Mouse (Mus musculus): ENCODE results near the gene Ythdf2. TPM values are rescaled to one million over a fixed set of nuclear protein-coding genes. Genes with fewer than 3 reads are reported as not detected.

Ythdf2 gene
- polyA plus RNA-seq, 2 experiments, result 32.3 to 109 TPM

- Histone ChIP-seq H3K9me3 (ENCODE audit: control insufficient read depth, low read length) (no peaks in the 10 kb centered on the region), H3K4me2 (replicated peaks; ENCODE audit: low read depth, low read length, severe bottlenecking) (no peak overlapping the region), H3K27me3 (ENCODE audit: control insufficient read depth, insufficient read depth, low read length) (no peaks in the 10 kb centered on the region), H3K9ac (ENCODE audit: low read depth, low read length, severe bottlenecking) (no peak overlapping the region), H3K4me1 (ENCODE audit: control insufficient read depth, insufficient read depth, low read length) (no peaks in the 10 kb centered on the region), H3K36me3 (ENCODE audit: control insufficient read depth, insufficient read depth, low read length) (no peaks in the 10 kb centered on the region), H3K27ac (replicated peaks; ENCODE audit: low read depth, low read length) (no peak overlapping the region), H3K4me3 (replicated peaks; ENCODE audit: low read length) (no peak overlapping the region)
- 73% methylated on average over 2 of the region's 2 CpGs for WGBS
- DNase-seq (ENCODE audit: low spot score), result no peak
- no peak for ATAC-seq (ENCODE audit: low FRiP score, low read depth)
- TF ChIP-seq POLR2A (IDR thresholded peaks at IDR 0.05; ENCODE audit: borderline replicate concordance, extremely low read depth, insufficient read depth, insufficient read length), result no peak
These were observed 5.7 kb upstream of the Ythdf2 start for GRCm38 (mm10) chr4:132217781-132218180.

- WGBS, result 81% methylated on average over 1 of the region's 1 CpGs
- DNase-seq (ENCODE audit: low spot score) (no peak), ATAC-seq (ENCODE audit: low FRiP score, low read depth) (no peak)
- no peaks in the 10 kb centered on the region for H3K36me3 ChIP-seq (ENCODE audit: control insufficient read depth, insufficient read depth, low read length)
- no peak overlapping the region for H3K4me3 ChIP-seq (replicated peaks; ENCODE audit: low read length)
- no peak overlapping the region for H3K9ac ChIP-seq (ENCODE audit: low read depth, low read length, severe bottlenecking)
- H3K4me1 ChIP-seq (ENCODE audit: control insufficient read depth, insufficient read depth, low read length), result 0 out of 2 replicates have a peak, but pooled peaks cover 4% of the 10 kb centered on the region
- no peak for TF ChIP-seq POLR2A (IDR thresholded peaks at IDR 0.05; ENCODE audit: borderline replicate concordance, extremely low read depth, insufficient read depth, insufficient read length)
- no peaks in the 10 kb centered on the region for H3K9me3 ChIP-seq (ENCODE audit: control insufficient read depth, low read length)
- H3K4me2 ChIP-seq (replicated peaks; ENCODE audit: low read depth, low read length, severe bottlenecking), result no peak overlapping the region
- H3K27ac ChIP-seq (replicated peaks; ENCODE audit: low read depth, low read length), result no peak overlapping the region
- no peaks in the 10 kb centered on the region for H3K27me3 ChIP-seq (ENCODE audit: control insufficient read depth, insufficient read depth, low read length)
These were observed 4.5 kb upstream of the Ythdf2 start for GRCm38 (mm10) chr4:132216602-132217001.

GRCm38 (mm10) chr4:132214847-132215246 lies 2.7 kb upstream of the Ythdf2 start:
- Histone ChIP-seq H3K4me3 (replicated peaks; ENCODE audit: low read length) (no peak overlapping the region), H3K9ac (ENCODE audit: low read depth, low read length, severe bottlenecking) (no peak overlapping the region), H3K9me3 (ENCODE audit: control insufficient read depth, low read length) (no peaks in the 10 kb centered on the region), H3K4me2 (replicated peaks; ENCODE audit: low read depth, low read length, severe bottlenecking) (no peak overlapping the region), H3K36me3 (ENCODE audit: control insufficient read depth, insufficient read depth, low read length) (peaks cover 7% of the 10 kb centered on the region), H3K27me3 (ENCODE audit: control insufficient read depth, insufficient read depth, low read length) (no peaks in the 10 kb centered on the region), H3K27ac (replicated peaks; ENCODE audit: low read depth, low read length) (no peak overlapping the region), H3K4me1 (ENCODE audit: control insufficient read depth, insufficient read depth, low read length) (peaks cover 11% of the 10 kb centered on the region)
- no peak for TF ChIP-seq POLR2A (IDR thresholded peaks at IDR 0.05; ENCODE audit: borderline replicate concordance, extremely low read depth, insufficient read depth, insufficient read length)
- WGBS, result 59% methylated on average over 4 of the region's 4 CpGs
- ATAC-seq (ENCODE audit: low FRiP score, low read depth) (no peak), DNase-seq (ENCODE audit: low spot score) (no peak)

DNA sequence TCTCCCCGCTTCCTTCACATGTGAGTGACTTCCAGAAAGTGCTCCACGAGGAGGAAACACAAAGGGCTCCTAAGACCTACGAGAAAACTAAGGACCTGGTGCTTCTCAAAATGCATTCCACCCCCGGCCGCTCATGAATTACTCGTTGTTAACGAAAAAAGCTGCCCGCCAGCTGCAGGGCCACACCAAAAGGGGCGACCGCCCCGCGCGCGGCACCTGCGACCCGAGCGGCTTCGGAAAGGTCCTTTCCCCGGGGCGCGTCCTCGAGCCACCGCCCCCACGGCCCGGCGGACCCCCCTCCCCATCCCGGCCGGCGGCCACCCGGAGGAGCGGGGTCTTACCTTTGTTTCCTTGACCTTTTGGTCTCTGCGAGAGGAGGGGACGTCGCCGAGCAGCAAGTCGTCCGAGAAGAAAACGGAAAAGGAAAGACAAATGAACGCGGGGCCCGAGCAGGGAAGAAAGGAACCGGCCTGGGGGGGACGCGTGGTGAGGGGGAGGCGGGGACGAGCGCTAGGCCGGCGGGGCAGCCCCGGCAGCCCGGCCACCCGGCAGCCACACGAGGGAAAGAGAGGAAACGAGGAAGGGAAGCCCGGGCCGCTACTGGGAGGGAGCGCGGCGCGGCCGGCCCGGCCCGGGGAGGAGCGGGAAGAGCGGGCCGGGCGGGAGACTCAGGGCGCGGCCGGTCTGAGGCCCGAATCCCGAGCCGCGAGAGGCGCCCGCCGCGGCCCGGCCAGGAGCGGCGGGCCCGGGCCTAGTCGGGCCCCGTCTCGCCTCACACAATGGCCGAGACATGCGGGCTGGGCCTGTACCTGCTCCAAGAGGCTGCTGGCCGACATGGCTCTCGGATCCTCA lies 786 bp downstream of the Ythdf2 start:
- DNase-seq (ENCODE audit: low spot score), result no peak
- H3K4me2 ChIP-seq (replicated peaks; ENCODE audit: low read depth, low read length, severe bottlenecking), result peak overlapping the region; percentile 94
- peak; percentile 79 for ATAC-seq (ENCODE audit: low FRiP score, low read depth)
- peak overlapping the region; percentile 93 for H3K27ac ChIP-seq (replicated peaks; ENCODE audit: low read depth, low read length)
- peaks cover 37% of the 10 kb centered on the region for H3K36me3 ChIP-seq (ENCODE audit: control insufficient read depth, insufficient read depth, low read length)
- 2% methylated on average over 74 of the region's 89 CpGs for WGBS
- peaks cover 12% of the 10 kb centered on the region for H3K4me1 ChIP-seq (ENCODE audit: control insufficient read depth, insufficient read depth, low read length)
- peak overlapping the region; percentile 89 for H3K4me3 ChIP-seq (replicated peaks; ENCODE audit: low read length)
- TF ChIP-seq POLR2A (IDR thresholded peaks at IDR 0.05; ENCODE audit: borderline replicate concordance, extremely low read depth, insufficient read depth, insufficient read length), result no peak
- no peaks in the 10 kb centered on the region for H3K27me3 ChIP-seq (ENCODE audit: control insufficient read depth, insufficient read depth, low read length)
- H3K9ac ChIP-seq (ENCODE audit: low read depth, low read length, severe bottlenecking), result peak overlapping the region; percentile 98
- H3K9me3 ChIP-seq (ENCODE audit: control insufficient read depth, low read length), result no peaks in the 10 kb centered on the region

- peaks cover 47% of the 10 kb centered on the region for H3K36me3 ChIP-seq (ENCODE audit: control insufficient read depth, insufficient read depth, low read length)
These were observed 1.8 kb downstream of the Ythdf2 start for GRCm38 (mm10) chr4:132210325-132210724.

More at GRCm38 (mm10) chr4:132210325-132210724, 1.8 kb downstream of the Ythdf2 start:
- Histone ChIP-seq H3K4me1 (ENCODE audit: control insufficient read depth, insufficient read depth, low read length) (peaks cover 12% of the 10 kb centered on the region), H3K4me3 (replicated peaks; ENCODE audit: low read length) (peak overlapping the region; percentile 89), H3K9me3 (ENCODE audit: control insufficient read depth, low read length) (no peaks in the 10 kb centered on the region), H3K27ac (replicated peaks; ENCODE audit: low read depth, low read length) (no peak overlapping the region), H3K9ac (ENCODE audit: low read depth, low read length, severe bottlenecking) (peak overlapping the region; percentile 98), H3K4me2 (replicated peaks; ENCODE audit: low read depth, low read length, severe bottlenecking) (peak overlapping the region; percentile 94), H3K27me3 (ENCODE audit: control insufficient read depth, insufficient read depth, low read length) (no peaks in the 10 kb centered on the region)
- TF ChIP-seq POLR2A (IDR thresholded peaks at IDR 0.05; ENCODE audit: borderline replicate concordance, extremely low read depth, insufficient read depth, insufficient read length), result no peak
- DNase-seq (ENCODE audit: low spot score), result no peak
- WGBS, result 43% methylated on average over 2 of the region's 2 CpGs
- ATAC-seq (ENCODE audit: low FRiP score, low read depth), result no peak

Measured in limb, embryonic 14.5 days (tissue).